Mouse (Mus musculus): ENCODE measurements at regions not wholly inside any gene's neighbourhood (a gene's known extent, or its start where the extent isn't known, plus 50 kb on each side); places are given as distances from the start of the nearest gene placed in this dataset.

- TF ChIP-seq CTCF (IDR thresholded peaks at IDR 0.05; ENCODE audit: low read depth, low read length) = no peak
- no peak for TF ChIP-seq POLR2A (IDR thresholded peaks at IDR 0.05; ENCODE audit: extremely low read depth, insufficient read depth, low read length)
Measured at GRCm38 (mm10) chr17:40455920-40456319, 63.9 kb upstream of the Esp8 start.
